Mouse (Mus musculus) monocyte, adult 2 months (primary cell): ENCODE measurements around the gene Slc27a2.
"Not testable (repeated sequence)": the region's sequence is repeated elsewhere in the genome, so short reads cannot be mapped to it uniquely, and the experiment has no call there.

Experiments used
- DNase-seq, 2 experiments: peaks; one replicate each; pipeline ENCODE4 v3.0.0; 2022; ENCODE audit warnings: low spot score in 2 of 2, low read depth in 1 of 2

The Slc27a2 gene

GRCm38 (mm10) chr2:126600533-126600932 lies 48.3 kb downstream of the Slc27a2 start:
- peak; percentile 22 to 24 for DNase-seq

- peak; percentile 25 to 42 for DNase-seq
These were observed 49.9 kb downstream of the Slc27a2 start for GRCm38 (mm10) chr2:126601918-126602600.

- DNase-seq = no peak
These were observed 54.0 kb downstream of the Slc27a2 start for GRCm38 (mm10) chr2:126606061-126606687.

- DNase-seq = no peak
These were observed 54.5 kb downstream of the Slc27a2 start for GRCm38 (mm10) chr2:126606688-126607062.

- DNase-seq = no peak
These were observed 55.5 kb downstream of the Slc27a2 start for GRCm38 (mm10) chr2:126607553-126608203.

GRCm38 (mm10) chr2:126609600-126609999 lies 57.4 kb downstream of the Slc27a2 start:
- not testable (repeated sequence) for DNase-seq

GRCm38 (mm10) chr2:126615355-126615754 lies 63.1 kb downstream of the Slc27a2 start:
- no peak for DNase-seq

- no peak for DNase-seq
These were observed 66.4 kb downstream of the Slc27a2 start for GRCm38 (mm10) chr2:126618470-126619179.

- DNase-seq = no peak
These were observed 67.1 kb downstream of the Slc27a2 start, which contains the start of gene Hdc for GRCm38 (mm10) chr2:126619249-126619704. Gene Hdc (minus strand): TSS chr2:126619299.

GRCm38 (mm10) chr2:126622455-126622854 lies 70.2 kb downstream of the Slc27a2 start:
- no peak for DNase-seq

GRCm38 (mm10) chr2:126623138-126623537 lies 70.9 kb downstream of the Slc27a2 start:
- no peak for DNase-seq

GRCm38 (mm10) chr2:126628455-126628995 lies 76.3 kb downstream of the Slc27a2 start:
- DNase-seq = no peak

GRCm38 (mm10) chr2:126633165-126633564 lies 81.0 kb downstream of the Slc27a2 start:
- no peak for DNase-seq

- no peak for DNase-seq
These were observed 84.0 kb downstream of the Slc27a2 start for GRCm38 (mm10) chr2:126635939-126636823.
